Comparison of ENCODE assay signal across 16 mouse cellular contexts in genomic region chr9:120976856-120977255, GRCm38 (mm10).
"Had no signal": no experiment of that assay in that cellular context is flagged by ENCODE, and none has a peak within 500 bp of the region (broad histone marks: within the 10 kb centered on the region; RNA-seq: fewer than 3 reads in every experiment).

No protein-coding gene starts in this region.

- H3K36me3 ChIP-seq: liver, embryonic 12.5 days; midbrain, embryonic 12.5 days; neural tube, embryonic 13.5 days; neural tube, embryonic 15.5 days had no signal

- DNase-seq: right cerebral cortex, adult 18-20 months; right cerebral cortex, postnatal 25 days; right cerebral cortex, postnatal 4 days; spleen, adult 18-20 months; thymus, adult 18-20 months; thymus, postnatal 14 days; thymus, postnatal 36 days had no signal

- H3K4me2 ChIP-seq: liver, embryonic 12.5 days; lung, embryonic 14.5 days; midbrain, embryonic 12.5 days; neural tube, embryonic 13.5 days; neural tube, embryonic 15.5 days had no signal

- H3K9me3 ChIP-seq: liver, embryonic 12.5 days; midbrain, embryonic 10.5 days; midbrain, embryonic 12.5 days; neural tube, embryonic 13.5 days; neural tube, embryonic 15.5 days had no signal

- H3K9ac ChIP-seq: liver, embryonic 12.5 days; liver, embryonic 14.5 days; lung, embryonic 14.5 days; midbrain, embryonic 12.5 days; neural tube, embryonic 13.5 days; neural tube, embryonic 15.5 days had no signal

- H3K27me3 ChIP-seq: liver, embryonic 12.5 days; midbrain, embryonic 12.5 days; neural tube, embryonic 13.5 days; neural tube, embryonic 15.5 days had no signal

- ATAC-seq: liver, embryonic 12.5 days; midbrain, embryonic 16.5 days had no signal

- H3K4me1 ChIP-seq: liver, embryonic 12.5 days had no signal

- H3K27ac ChIP-seq: liver, embryonic 12.5 days; liver, embryonic 14.5 days; midbrain, embryonic 10.5 days; midbrain, embryonic 12.5 days; neural tube, embryonic 13.5 days; neural tube, embryonic 15.5 days had no signal

- H3K4me3 ChIP-seq: liver, embryonic 12.5 days; midbrain, embryonic 10.5 days; midbrain, embryonic 12.5 days; myocyte; neural tube, embryonic 13.5 days; neural tube, embryonic 15.5 days had no signal
